10 mouse cellular contexts compared by ENCODE assay signal in genomic region chr2:154586405-154586804, GRCm38 (mm10). TPM values are rescaled to one million over a fixed set of nuclear protein-coding genes. Genes with fewer than 3 reads are reported as not detected.
A peak's percentile ranks its signal among the peaks of the same experiment; 100 is the strongest.
DNase-seq lines count a peak whose midpoint lies in the region; TF ChIP-seq lines count a peak whose summit lies in the region.
"Had no signal": no experiment of that assay in that cellular context is flagged by ENCODE, and none has a peak within 500 bp of the region (broad histone marks: within the 10 kb centered on the region; RNA-seq: fewer than 3 reads in every experiment).

No protein-coding gene starts in this region.

- peak; percentile 26 to 63 for DNase-seq in heart, postnatal 10 days
- no peak for DNase-seq in heart, adult 11 months
- peak; percentile 30 for DNase-seq in ovary, postnatal 36 days (ENCODE audit: low spot score)
- DNase-seq in ovary, adult 18-20 months (ENCODE audit: low spot score) = no peak
- DNase-seq in retina, embryonic 14.5 days (ENCODE audit: low spot score) = peak; percentile 60
- DNase-seq in layer of hippocampus, adult 9-10 months (ENCODE audit: low spot score) = no peak
- no peak for DNase-seq in adrenal gland, postnatal 4 days (ENCODE audit: low spot score in 2 of 2)

- no peak overlapping the region for H3K27ac ChIP-seq in cortical plate, adult 2 months (ENCODE audit: insufficient read depth, low read length)
- H3K27ac ChIP-seq: limb, embryonic 12.5 days had no signal

- intact Hi-C loops in heart, postnatal 10 days (cut with DNase I) = no loop called here

- peaks cover 7% of the 10 kb centered on the region for H3K4me1 ChIP-seq in cortical plate, adult 2 months (ENCODE audit: control insufficient read depth, insufficient read depth, low read length)

- TF ChIP-seq POLR2A in cortical plate, adult 2 months (IDR thresholded peaks at IDR 0.05; ENCODE audit: extremely low read depth, insufficient read depth, low read length) = no peak

- peak; percentile 46 for TF ChIP-seq CTCF in cortical plate, adult 2 months (IDR thresholded peaks at IDR 0.05; ENCODE audit: extremely low read depth, insufficient read depth, low read length)

- H3K4me3 ChIP-seq in cortical plate, adult 2 months (ENCODE audit: insufficient read depth, low read length) = no peak overlapping the region
- H3K4me3 ChIP-seq: limb, embryonic 12.5 days had no signal

RNA-seq across cellular contexts. Expression of gene E2f1, which starts 16.7 kb away (rescaled TPM):
- total RNA-seq in heart, postnatal 10 days (2021) = 10 to 100 TPM; 10.2 to 10.4 TPM
- polyA plus RNA-seq in cortical plate, adult 2 months (2012; rRNA removed) = 14.2 and 15.2 TPM in 2 replicates
- total RNA-seq in adrenal gland, postnatal 4 days (2021) = 10 to 100 TPM; 20.5 to 23.3 TPM

RNA-seq across cellular contexts. Expression of gene Pxmp4, which starts 17.1 kb away (rescaled TPM):
- total RNA-seq in heart, postnatal 10 days (2021) = 10 to 100 TPM; 25.7 to 26.8 TPM
- 20.9 and 21.5 TPM in 2 replicates for polyA plus RNA-seq in cortical plate, adult 2 months (2012; rRNA removed)
- 10 to 100 TPM; 29.8 to 34.2 TPM for total RNA-seq in adrenal gland, postnatal 4 days (2021)

RNA-seq across cellular contexts. Expression of gene Zfp341, which starts 26.7 kb away (rescaled TPM):
- 1 to 10 TPM; 2.2 to 2.9 TPM for total RNA-seq in heart, postnatal 10 days (2021)
- 11.4 and 11.7 TPM in 2 replicates for polyA plus RNA-seq in cortical plate, adult 2 months (2012; rRNA removed)
- 1 to 10 TPM; 3.3 to 3.6 TPM for total RNA-seq in adrenal gland, postnatal 4 days (2021)

RNA-seq across cellular contexts. Expression of gene 4930519P11Rik, which starts 26.8 kb away (rescaled TPM):
- not detected for total RNA-seq in heart, postnatal 10 days (2021)
- polyA plus RNA-seq in cortical plate, adult 2 months (2012; rRNA removed) = 0.26 TPM in 1 of 2 replicates, not detected in the other
- 1 to 10 TPM in 1 of 2 experiments, under 1 TPM in 1; 0.71 to 1.3 TPM for total RNA-seq in adrenal gland, postnatal 4 days (2021)
- polyA plus RNA-seq: embryonic facial prominence, embryonic 14.5 days; limb, embryonic 12.5 days had no signal

RNA-seq across cellular contexts. Expression of gene Necab3, which starts 27.7 kb away (rescaled TPM):
- total RNA-seq in heart, postnatal 10 days (2021) = 1 to 10 TPM; 1.3 to 1.8 TPM
- polyA plus RNA-seq in cortical plate, adult 2 months (2012; rRNA removed) = 122 and 131 TPM in 2 replicates
- 1 to 10 TPM; 5.1 to 5.9 TPM for total RNA-seq in adrenal gland, postnatal 4 days (2021)

Comparison
In these comparisons a context has a peak if more than half of its experiments do, and no peak if none do; other contexts are left out.
1. DNase-seq: peak in heart, postnatal 10 days (2 of 2), ovary, postnatal 36 days (single experiment) and retina, embryonic 14.5 days (single experiment); none in heart, adult 11 months (single experiment), ovary, adult 18-20 months (single experiment), layer of hippocampus, adult 9-10 months (single experiment) and adrenal gland, postnatal 4 days (0 of 2).